In genomic region chr11:105362946-105363597, GRCm38 (mm10) we compare ENCODE assay signal across 8 mouse cellular contexts.
DNase-seq lines count a peak whose midpoint lies in the region; ATAC-seq and TF ChIP-seq lines count a peak whose summit lies in the region.

No protein-coding gene starts in this region.

- peaks cover 23% of the 10 kb centered on the region for H3K4me1 ChIP-seq in hindbrain, embryonic 16.5 days (ENCODE audit: control insufficient read depth, insufficient read depth, low read depth, low read length)

- peak overlapping the region; percentile 75 for H3K27ac ChIP-seq in gastrocnemius, adult 2 months
- H3K27ac ChIP-seq in hindbrain, embryonic 16.5 days (ENCODE audit: low read depth, low read length): peak overlapping the region; percentile 87
- peak overlapping the region; percentile 90 for H3K27ac ChIP-seq in left cerebral cortex, adult 2 months

- no peaks in the 10 kb centered on the region for H3K36me3 ChIP-seq in hindbrain, embryonic 16.5 days (ENCODE audit: control insufficient read depth, insufficient read depth, low read length)

- peak overlapping the region; percentile 82 for H3K9ac ChIP-seq in hindbrain, embryonic 16.5 days (ENCODE audit: low read depth, low read length)

- peak overlapping the region; percentile 83 for H3K4me3 ChIP-seq in gastrocnemius, adult 2 months
- peak overlapping the region; percentile 60 for H3K4me3 ChIP-seq in hindbrain, embryonic 16.5 days (ENCODE audit: low read length)
- peak overlapping the region; percentile 74 for H3K4me3 ChIP-seq in left cerebral cortex, adult 2 months

- H3K4me2 ChIP-seq in hindbrain, embryonic 16.5 days (ENCODE audit: low read length): peak overlapping the region; percentile 80

- no peaks in the 10 kb centered on the region for H3K9me3 ChIP-seq in hindbrain, embryonic 16.5 days (ENCODE audit: control insufficient read depth, low read length)

- TF ChIP-seq CTCF in gastrocnemius, adult 2 months (IDR thresholded peaks at IDR 0.05): no peak; the same call in 1 of the 2 replicates
- TF ChIP-seq CTCF in left cerebral cortex, adult 2 months (IDR thresholded peaks at IDR 0.05): peak; percentile 99

- DNase-seq in adipocyte (ENCODE audit: low spot score): peak; percentile 54
- peak; percentile 87 for DNase-seq in gastrocnemius, adult 2 months
- DNase-seq in left cerebral cortex, adult 2 months (ENCODE audit: extremely low spot score in 1 of 2, low spot score in 2 of 2): peak; percentile 87 to 93
- peak; percentile 84 to 88 for DNase-seq in lung, postnatal 4 days
- DNase-seq in right cerebral cortex, adult 18-20 months: peak; percentile 87
- DNase-seq in urinary bladder, adult 2 months (ENCODE audit: low spot score): peak; percentile 82

- H3K27me3 ChIP-seq in hindbrain, embryonic 16.5 days (replicated peaks; ENCODE audit: control insufficient read depth, insufficient read depth, low read length): no peaks in the 10 kb centered on the region

- peak; percentile 52 for ATAC-seq in common myeloid progenitor, adult 5-6 weeks (replicated peaks; ENCODE audit: low read depth, poor library complexity, severe bottlenecking)
- peak; percentile 84 for ATAC-seq in hindbrain, embryonic 16.5 days

- intact Hi-C loops in gastrocnemius, adult 2 months (cut with DNase I): loop anchor here (1.0 kb wide), 1 partner anchor 229 kb away; no protein-coding TSS in a partner anchor
- intact Hi-C loops in left cerebral cortex, adult 2 months (cut with DNase I): loop anchor here (1.0 to 5.0 kb wide), 3 partner anchors 94 to 549 kb away; partner anchors contain the start of gene March10

- under 1% methylated on average over 40 of the region's 40 CpGs for WGBS in hindbrain, embryonic 16.5 days

Comparison
In these comparisons a context has a peak if more than half of its experiments do, and no peak if none do; other contexts are left out.
1. Peak in every context shown above with its lines: DNase-seq, ATAC-seq, H3K4me3 ChIP-seq and H3K27ac ChIP-seq.